Mouse (Mus musculus) layer of hippocampus, postnatal 25 days (tissue): ENCODE results near the gene Sfxn5. TPM values are rescaled to one million over a fixed set of nuclear protein-coding genes. Genes with fewer than 3 reads are reported as not detected.

Source experiments
- DNase-seq, 2 experiments: peaks; one replicate each; pipeline ENCODE4 v3.0.0; 2022; ENCODE audit warnings: mixed read lengths in 2 of 2, low spot score in 1 of 2; ENCODE audit errors: extremely low spot score in 1 of 2
- total RNA-seq, 2 experiments: library from RNA; stranded (reverse); gene quantifications; 2 replicates each; pipeline ENCODE4 v1.2.3; 2021

The Sfxn5 gene
- 100 to 1,000 TPM; 168 to 177 TPM for total RNA-seq

DNA sequence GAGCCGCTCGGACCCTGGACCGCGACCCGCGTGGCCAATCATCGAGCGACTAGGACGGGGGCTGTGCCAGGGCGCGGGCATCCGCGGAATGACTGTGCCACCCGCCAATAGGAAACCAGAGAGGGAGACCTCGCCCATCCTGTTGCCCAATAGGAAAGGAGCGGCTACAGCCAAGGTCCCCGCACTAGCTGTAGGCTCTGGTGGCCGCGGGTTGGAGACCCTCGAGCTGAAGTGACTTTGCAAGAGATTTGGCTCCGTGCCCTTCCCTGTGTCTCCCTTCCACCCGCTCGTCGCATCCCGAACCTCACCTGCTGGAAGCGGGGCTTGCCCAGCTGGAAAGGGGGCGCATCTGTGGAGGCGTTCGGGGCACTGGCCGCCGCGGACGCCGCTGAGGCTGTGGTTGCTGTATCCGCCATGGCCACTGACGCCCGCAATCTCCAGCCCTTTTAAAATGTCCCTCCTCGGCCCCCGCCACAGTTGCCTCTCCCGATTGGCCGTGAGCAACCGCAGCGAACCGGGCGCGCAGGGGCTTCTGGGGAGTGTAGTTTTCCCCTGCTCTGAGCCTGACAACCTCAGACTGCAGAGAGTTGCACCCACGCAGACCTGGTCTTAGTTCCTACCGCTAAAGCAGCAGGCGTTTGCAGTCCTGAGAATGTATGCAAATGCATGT, at the start of gene Sfxn5:
Sfxn5 (minus strand) TSS at position 423 of the 670 bp plus-strand sequence.
- peak; percentile 90 to 91 for DNase-seq

DNA sequence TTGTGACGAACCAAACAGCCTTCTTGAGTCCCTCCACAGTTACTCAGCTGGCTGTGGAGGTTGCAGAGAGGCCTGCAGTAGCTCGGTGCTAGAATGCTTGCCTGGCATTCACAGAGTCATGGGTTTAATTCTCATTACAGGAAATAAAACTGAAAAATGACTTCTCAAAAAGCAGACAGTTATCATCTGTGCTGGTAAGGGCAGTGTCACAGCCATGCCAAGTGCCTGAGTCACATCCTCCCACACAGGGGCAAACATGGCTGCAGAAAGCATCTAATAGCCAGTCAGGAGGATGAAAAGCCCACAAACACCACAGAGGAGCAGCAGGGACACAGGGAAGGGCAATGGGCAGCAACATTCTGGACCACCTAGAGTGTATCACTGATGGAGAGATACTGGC, 49.6 kb upstream of the Sfxn5 start:
- DNase-seq: no peak

DNA sequence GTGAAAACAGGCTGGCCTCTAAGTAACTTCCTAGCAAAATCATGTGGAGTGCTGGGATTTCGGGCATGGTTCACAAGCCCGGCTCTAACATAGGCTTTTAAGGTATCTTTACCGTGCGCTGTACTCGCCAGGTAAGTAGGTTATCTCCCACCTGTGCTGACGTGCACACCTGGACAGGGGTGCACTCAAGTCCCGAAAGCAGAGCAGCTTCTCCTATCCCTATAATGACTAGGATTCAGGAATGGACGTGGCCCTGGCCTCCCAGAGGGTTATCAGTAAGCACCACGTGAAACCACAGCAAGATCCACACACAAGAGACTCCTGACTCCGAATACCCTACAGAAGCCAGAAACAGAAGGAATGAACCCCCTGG, 48.4 kb upstream of the Sfxn5 start:
- DNase-seq: no peak

DNA sequence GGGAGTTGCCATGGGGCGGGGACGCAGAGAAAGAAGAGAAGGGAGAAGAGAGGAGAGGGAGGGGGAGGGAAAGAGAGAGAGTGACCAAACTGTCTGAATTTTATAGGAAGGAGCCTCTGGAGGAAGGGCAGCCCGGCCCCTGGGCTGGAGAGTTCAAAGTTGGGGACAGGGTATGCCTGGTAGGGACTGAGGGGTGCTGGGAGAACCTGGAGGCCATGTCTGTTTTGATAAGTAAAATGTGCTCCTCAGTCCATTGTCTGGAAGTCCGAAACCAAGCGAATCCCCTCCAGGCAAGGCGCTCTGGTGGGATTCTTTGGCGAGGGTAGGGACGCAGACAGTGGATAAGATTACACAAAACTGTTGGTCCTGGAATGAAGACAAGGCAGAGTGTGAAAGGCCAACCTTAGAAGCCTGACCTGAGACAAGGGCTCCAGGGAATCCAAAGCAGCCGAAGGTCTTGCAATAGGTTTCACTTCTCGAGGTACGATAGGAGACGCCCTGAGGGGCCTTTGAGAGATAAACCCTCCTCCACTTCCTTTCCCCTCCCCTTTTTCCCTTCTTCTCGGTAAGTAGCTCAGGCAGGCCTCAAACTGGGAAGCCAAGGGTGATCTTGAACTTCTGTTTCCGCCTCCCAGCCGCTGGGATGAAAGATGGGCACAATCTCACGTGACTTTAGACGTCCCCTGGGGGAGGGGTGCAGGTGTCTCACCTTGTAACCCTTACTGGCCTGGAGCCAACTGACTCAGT, 47.9 kb upstream of the Sfxn5 start:
- no peak for DNase-seq

DNA sequence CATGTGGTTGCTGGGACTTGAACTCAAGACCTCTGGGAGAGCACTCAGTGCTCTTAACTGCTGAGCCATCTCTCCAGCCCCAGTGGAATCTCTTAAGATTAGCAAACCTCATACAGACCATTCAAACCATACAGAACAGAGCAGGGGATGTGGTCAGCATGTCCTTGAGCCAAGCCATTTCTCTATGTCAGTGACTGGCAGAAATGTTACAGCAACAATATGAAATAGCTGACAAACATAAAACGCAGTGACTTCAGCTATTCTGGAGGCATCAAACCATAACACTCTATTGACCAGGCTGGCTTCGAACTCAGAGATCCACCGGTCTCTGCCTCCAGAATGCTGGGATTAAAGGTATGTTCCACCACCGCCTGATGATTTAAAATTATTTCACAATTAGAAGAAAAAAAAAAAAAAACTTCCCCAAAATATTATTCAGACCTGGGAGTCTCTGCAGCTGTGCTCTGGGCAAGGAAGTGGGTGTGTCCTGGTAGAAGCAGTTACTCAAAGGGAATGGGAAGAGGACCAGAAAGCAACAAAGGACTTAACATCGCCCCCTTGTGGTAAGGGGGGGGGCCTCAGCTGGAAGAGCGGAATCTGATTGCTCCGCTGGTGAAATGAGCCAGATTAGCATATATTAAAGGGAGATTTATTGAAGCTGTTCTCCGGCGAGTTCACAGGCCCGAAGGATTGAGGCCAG, 47.1 kb upstream of the Sfxn5 start:
- peak in 1 of 2 experiments; percentile 67 for DNase-seq

DNA sequence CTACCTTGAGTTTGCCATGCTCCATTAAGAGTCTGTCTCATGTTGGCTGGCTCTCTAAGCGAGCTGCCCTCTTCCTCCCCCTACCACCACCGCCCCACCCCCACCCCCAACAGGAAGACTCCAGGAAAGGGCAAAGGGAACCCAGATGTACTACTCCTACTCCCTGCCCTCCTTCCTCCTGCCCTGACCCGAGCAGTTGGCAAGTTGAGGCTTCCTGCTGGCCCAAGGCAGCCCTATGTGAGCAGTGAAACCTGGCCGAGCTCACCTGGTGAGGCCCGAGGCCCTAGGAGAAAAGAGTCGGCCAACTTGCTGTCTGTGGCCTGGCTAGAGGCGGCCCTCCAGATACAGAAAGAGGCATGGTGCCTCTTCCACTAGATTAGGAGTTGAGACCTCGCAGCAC, 45.4 kb upstream of the Sfxn5 start:
- DNase-seq: no peak

DNA sequence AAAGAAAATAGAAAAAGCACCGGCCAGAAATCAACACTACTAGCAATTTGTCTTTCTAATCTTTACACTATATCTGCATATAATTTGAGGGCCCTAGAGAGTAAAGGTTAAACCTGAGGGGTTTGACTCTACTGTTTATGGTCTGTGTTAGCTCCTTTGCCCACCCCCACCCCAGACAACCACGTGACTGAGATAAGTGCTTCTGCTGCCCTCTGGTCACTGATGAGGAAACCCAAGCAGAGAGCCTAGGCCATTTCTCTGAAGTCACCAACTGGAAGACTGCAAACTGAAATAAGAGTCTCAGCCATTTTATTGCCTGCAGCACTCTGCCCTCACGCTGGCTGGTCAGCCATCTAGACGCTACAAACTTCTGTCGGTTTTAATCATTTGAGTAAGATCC, 44.7 kb upstream of the Sfxn5 start:
- DNase-seq: no peak

DNA sequence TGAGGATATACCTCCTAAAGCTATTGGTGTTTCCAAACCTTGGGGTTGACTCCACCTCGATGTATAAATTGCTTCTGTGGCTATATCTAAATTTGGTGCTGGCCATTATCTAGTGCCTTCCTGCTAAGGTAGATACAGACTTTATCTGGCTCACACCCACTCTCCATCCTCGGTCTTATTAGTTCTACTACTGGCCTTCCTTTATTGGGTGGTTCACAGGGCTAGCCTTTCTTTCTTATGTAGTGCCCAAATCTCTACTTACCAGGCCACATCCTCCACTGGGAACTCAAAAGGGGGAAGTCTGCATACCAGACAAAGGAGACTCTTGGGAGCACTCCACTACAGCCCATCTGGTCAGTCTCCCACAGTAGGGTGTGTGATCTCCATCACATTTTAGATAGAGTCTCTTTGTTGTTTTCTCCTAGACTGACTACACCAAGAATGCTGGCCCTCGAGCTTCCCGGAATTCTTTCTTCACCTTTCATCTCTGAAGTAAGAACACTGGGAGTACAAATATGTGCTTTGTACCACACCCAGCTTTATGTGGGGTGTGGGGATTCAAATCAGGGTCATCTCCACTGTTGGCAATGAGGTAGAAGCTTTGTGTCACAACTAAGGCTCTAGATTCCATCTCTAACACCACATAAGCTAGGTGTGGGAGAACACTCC, 44.0 kb upstream of the Sfxn5 start:
- no peak for DNase-seq

DNA sequence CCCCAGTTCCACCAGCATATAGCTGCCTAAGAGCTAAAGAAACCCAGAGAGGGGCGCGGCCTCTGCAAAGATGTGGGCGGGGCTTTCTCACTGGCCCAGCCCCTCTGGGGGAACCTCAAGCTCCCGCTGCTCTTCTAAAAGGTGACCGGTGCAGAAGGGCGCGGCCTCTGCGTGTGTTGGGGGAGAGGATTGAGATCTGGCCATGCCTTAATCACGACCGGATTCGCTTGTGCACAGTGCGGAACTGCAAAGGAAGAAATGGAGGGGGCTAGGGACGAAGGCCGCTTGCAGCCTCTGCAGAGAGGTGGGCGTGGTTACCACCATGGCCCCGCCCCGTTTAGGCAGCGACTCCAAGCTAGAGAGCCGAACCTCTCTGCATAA, 41.5 kb upstream of the Sfxn5 start:
- DNase-seq: peak; percentile 83 to 88

DNA sequence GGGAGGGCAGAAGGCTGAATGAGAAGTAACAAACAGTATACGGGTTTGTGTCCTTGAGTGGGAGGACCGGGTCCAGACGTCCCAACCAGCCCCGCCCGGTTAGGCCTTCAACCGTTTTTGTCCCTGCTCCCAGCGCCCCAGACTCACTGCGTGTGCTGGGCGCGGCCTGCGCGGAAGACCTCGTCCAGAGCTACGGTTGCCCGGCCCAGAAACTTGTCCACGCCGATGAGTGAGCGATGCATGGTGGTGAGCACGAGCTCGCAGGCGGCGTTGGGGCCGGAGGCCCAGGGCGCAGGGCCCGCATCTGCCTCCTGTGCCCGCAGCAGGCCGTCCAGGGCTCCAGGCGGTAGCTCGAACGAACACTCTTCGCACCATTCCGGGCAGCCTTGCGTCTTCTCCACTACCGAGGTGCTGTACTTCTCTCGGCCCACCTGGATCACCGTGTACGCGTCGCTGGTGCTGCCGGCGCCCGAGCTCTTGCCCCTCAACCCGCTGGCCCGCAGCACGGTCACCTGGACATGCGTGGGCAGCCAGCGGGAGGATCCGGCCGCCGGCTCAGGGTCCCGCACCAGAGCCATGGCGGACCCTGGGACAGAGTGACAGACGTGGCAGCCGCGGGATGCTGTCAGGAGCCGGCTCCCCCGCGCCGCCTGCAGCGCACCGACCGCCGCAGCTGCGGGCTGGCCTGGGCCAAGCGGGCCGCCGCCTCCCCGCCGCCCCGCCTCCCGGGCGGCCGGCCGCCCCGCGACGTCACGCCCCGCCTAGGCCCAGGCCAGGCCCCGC, 40.9 kb upstream of the Sfxn5 start, which contains the start of gene Rab11fip5:
Rab11fip5 (minus strand) TSS at position 684 of the 783 bp plus-strand sequence.
- DNase-seq: peak; percentile 13 to 35

DNA sequence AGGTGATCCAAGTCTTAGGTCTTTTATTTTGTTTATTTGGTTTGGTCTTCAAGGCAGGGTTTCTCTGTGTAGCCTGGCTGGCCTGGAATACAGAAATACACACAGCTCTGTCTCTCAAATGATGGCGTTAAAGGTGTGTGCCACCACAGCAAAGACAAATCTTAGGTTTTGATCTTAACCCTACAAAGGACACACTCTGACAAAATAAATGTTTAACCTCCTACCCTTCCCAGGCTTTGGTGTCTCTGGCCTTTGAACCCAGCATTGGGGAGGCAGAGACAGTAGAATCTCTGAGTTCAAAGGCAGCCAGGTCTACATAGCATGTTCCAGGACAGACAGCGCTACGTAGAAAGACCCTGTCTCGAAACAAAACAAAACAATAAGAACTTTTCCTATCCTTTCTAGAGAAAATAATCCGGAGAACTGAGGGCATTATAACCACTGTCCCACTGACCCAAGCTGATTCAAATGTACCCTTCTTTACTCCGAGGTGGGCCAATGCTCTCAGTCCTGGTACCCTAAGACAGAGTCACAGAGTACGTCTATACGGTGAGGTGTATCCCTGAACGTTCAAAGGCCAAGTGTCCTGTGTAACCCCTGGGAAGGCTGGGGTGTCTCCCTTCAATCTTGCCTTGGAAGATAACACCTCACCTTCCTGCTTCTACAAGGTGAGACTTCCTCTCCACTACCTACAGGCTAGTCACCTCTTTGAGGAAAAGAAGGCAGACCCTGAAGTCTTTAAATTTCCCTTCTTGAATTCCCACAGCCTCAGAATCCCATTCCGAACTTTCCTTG, 40.0 kb upstream of the Sfxn5 start:
- no peak for DNase-seq

DNA sequence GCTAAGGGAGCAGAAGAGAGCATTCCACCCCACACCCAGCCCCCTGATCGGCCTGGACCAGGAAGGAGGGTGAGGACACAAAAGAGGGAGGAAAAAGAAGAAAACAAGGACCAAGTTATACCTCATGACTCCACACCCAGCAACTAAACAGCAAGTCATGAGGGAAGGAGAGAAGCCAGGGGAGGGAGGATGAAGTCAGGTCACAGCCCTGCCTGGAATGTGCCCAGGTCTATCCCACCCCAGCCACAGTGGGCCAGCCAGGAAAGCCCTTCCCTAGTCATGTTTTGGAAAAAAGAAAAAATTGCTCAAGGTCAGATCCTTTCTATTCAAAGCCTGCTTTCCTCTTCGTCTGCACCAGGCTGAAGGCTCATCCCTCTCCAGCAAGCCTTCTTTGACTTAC, 39.3 kb upstream of the Sfxn5 start:
- no peak for DNase-seq

DNA sequence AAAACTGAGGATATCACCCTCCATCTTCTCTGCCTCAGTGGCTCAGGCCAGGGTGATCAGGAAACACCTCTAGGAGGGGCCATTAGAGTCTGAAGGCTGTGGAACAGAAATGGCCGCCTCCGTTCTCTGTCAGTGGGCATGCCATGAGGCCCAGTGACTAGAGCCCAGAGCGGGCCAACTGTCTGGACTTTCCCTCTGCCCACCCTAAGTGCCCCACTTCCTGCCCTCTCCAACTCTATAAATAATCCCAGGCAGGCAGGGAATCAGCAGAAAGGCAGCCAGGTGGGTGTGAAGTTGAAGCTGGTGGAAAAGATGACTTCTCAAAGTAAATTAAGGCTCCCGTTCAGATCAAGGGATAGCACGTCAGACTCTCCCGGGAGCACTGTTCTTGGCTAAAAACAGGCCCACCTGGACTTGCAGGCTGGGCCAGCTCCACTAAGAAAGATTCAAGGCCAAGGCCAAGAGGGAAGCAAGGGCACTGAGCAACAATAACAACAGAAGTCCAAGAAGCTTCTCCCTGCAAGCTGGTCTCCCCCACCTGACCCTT, 38.7 kb upstream of the Sfxn5 start:
- DNase-seq: no peak

DNA sequence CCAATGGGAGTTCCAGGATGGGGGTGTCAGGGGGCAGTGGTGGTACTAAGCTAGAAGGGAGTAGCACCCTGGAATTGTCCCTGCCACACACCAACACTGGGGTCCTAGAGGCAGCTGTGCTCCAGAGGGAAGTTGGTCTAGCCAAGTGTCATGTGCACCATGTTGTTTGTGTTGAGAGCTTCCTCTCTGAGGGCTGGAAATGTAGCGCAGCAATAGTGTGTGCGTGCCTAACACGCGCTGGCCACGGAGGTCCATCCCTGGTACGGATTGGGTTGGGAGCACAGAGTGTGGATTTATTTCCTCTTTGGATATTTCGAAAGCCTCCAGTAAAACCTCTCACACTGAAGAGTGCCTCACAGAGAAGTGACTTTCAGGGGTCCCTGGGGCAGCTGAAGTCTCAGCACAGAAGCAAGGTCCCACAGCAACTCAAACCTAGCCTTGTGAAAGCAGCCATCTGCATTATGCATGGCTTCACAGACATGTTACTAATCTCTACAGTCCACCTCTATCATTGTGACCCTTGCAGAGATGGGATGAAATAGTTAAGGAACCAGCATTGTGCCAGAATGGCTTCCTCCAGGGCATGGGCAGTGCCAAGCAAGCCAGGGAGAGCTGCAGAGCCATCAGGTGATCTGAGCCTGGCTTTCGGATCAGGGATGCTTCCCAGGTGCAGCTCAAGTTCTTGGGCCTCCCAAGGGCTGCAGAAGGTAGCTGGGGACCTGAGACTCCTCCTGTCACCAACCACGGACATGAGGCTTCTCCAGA, 37.6 kb upstream of the Sfxn5 start:
- DNase-seq: no peak

DNA sequence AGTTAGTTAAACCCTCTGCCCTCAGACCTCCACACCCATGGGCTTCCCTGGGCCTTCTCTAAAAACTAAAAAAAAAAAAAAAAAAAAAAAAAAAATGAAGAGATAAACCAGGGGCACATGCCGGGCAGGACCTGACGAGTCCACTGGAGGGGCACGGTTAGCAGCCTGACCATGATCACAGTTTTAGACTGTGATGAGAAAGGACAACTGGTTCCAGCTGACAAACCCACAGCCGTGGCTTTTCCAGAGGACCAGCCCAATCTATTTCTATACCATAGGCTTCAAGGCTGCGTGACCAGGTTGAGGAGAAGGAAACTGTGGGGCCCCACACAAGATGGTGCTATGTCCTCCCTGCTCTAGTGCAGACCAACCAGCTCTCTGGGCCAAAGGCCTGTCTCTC, 36.8 kb upstream of the Sfxn5 start:
- DNase-seq: no peak

DNA sequence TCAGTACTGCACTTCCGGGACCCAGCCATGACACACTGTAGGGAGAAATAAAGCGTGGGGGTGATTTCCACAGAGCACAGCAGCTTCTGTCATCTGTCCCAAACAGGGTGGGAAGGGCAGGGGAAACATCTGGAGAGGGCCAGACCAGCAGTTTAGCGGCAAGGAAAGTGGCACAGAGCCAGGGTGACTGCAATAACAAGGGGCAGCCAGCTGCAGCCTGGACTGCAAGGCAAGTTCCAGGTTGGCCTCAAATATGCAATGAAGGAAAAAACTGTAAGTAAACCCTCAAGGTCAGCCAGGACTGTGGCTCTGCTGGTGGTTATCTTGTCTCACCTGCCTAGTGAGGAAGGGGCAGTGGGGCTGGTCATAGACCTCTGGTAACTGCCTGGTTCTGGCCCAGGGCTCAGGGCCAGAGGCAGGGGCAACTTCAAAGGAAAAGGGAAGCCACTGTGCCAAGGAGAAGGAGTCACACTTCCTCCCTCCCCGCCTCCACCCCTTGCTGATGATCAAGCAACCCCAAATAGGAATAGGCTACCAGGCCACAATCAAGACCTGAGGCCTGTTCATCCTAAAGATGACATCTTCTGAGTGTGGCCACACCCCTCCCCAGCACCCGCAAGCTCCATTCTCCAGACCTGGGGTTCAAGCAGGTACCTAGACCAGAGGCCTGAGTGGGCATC, 36.1 kb upstream of the Sfxn5 start:
- DNase-seq: no peak

DNA sequence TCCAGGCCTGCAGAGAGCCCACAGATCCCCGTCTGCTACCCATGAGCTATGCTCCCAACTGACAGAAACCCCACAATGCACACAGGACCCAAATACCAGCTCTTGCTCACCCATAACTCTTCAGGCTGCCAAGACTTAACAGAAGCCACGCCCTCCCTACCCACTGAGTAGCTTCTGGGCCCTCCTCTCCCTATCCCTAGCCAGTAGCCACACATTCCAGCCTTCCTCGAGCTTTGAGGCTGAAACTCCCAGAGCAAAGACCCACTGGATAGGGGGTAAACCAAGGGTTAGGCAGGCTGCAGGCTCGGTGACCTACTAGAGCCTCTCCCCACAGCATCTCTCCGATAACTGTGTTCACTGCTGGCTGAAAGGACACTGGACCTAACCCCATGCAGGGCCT, 35.5 kb upstream of the Sfxn5 start:
- no peak for DNase-seq

DNA sequence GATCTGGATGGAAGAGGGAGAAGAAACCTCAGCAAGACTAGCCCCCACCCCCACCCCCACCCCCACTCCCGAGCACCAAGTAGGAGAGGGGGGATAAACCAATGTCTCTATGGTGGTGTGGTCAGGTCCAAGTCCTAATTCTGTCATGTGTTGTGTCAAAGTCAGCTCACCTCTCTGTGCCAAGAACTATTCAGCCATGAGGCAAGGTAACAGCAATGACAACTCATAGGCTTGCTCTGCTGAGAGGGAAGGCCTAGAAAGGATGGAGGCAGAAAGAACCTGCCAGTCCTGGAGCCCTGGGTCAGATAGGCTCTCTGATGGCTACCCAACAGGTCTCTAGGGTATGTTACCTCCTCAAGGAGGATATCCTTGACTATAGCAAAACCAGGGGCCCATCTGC, 34.9 kb upstream of the Sfxn5 start:
- DNase-seq: no peak
